Mouse (Mus musculus): Measurements from ENCODE around the gene Slc22a23. TPM values are rescaled to one million over a fixed set of nuclear protein-coding genes. Genes with fewer than 3 reads are reported as not detected.
A peak's percentile ranks its signal among the peaks of the same experiment; 100 is the strongest.

Gene Slc22a23
- polyA plus RNA-seq, 1 experiment from 2014 or later: 8.2 TPM

GRCm38 (mm10) chr13:34246821-34247220 lies 98.2 kb downstream of the Slc22a23 start:
- Histone ChIP-seq H3K27ac (ENCODE audit: low read length) (no peak overlapping the region), H3K27me3 (ENCODE audit: control insufficient read depth, insufficient read depth, low read depth, low read length) (no peaks in the 10 kb centered on the region), H3K9ac (ENCODE audit: low read depth, low read length) (no peak overlapping the region), H3K4me3 (ENCODE audit: low read depth, low read length) (no peak overlapping the region), H3K9me3 (replicated peaks; ENCODE audit: control insufficient read depth, low read length) (no peaks in the 10 kb centered on the region), H3K36me3 (ENCODE audit: control insufficient read depth, insufficient read depth) (no peaks in the 10 kb centered on the region; the same call in 1 of the 2 replicates), H3K4me2 (ENCODE audit: low read depth, low read length) (no peak overlapping the region), H3K4me1 (ENCODE audit: control insufficient read depth, low read depth, low read length) (no peaks in the 10 kb centered on the region)
- 50% methylated on average over 3 of the region's 3 CpGs for WGBS (ENCODE audit: insufficient replicate concordance)
- ATAC-seq (ENCODE audit: low read depth): no peak

- H3K4me2 ChIP-seq (ENCODE audit: low read depth, low read length): no peak overlapping the region
- H3K4me1 ChIP-seq (ENCODE audit: control insufficient read depth, low read depth, low read length): peaks cover 4% of the 10 kb centered on the region
- no peaks in the 10 kb centered on the region for H3K9me3 ChIP-seq (replicated peaks; ENCODE audit: control insufficient read depth, low read length)
- H3K36me3 ChIP-seq (ENCODE audit: control insufficient read depth, insufficient read depth): no peaks in the 10 kb centered on the region; the same call in 1 of the 2 replicates
- H3K27ac ChIP-seq (ENCODE audit: low read length): no peak overlapping the region
- no peak overlapping the region for H3K9ac ChIP-seq (ENCODE audit: low read depth, low read length)
- 82% methylated on average over 6 of the region's 6 CpGs for WGBS (ENCODE audit: insufficient replicate concordance)
- H3K4me3 ChIP-seq (ENCODE audit: low read depth, low read length): no peak overlapping the region
- H3K27me3 ChIP-seq (ENCODE audit: control insufficient read depth, insufficient read depth, low read depth, low read length): no peaks in the 10 kb centered on the region
- ATAC-seq (ENCODE audit: low read depth): no peak
Measured at GRCm38 (mm10) chr13:34245216-34245615, 99.8 kb downstream of the Slc22a23 start.

GRCm38 (mm10) chr13:34244186-34244585 lies 100.8 kb downstream of the Slc22a23 start:
- Histone ChIP-seq H3K4me2 (ENCODE audit: low read depth, low read length) (no peak overlapping the region), H3K4me1 (ENCODE audit: control insufficient read depth, low read depth, low read length) (peaks cover 5% of the 10 kb centered on the region), H3K27me3 (ENCODE audit: control insufficient read depth, insufficient read depth, low read depth, low read length) (no peaks in the 10 kb centered on the region), H3K9me3 (replicated peaks; ENCODE audit: control insufficient read depth, low read length) (no peaks in the 10 kb centered on the region), H3K9ac (ENCODE audit: low read depth, low read length) (no peak overlapping the region), H3K4me3 (ENCODE audit: low read depth, low read length) (no peak overlapping the region), H3K36me3 (ENCODE audit: control insufficient read depth, insufficient read depth) (no peaks in the 10 kb centered on the region; the same call in 1 of the 2 replicates), H3K27ac (ENCODE audit: low read length) (no peak overlapping the region)
- WGBS (ENCODE audit: insufficient replicate concordance): 73% methylated on average over 1 of the region's 1 CpGs
- ATAC-seq (ENCODE audit: low read depth): no peak

GRCm38 (mm10) chr13:34242211-34242610 lies 102.8 kb downstream of the Slc22a23 start:
- ATAC-seq (ENCODE audit: low read depth): no peak
- Histone ChIP-seq H3K27me3 (ENCODE audit: control insufficient read depth, insufficient read depth, low read depth, low read length) (no peaks in the 10 kb centered on the region), H3K9ac (ENCODE audit: low read depth, low read length) (no peak overlapping the region), H3K4me1 (ENCODE audit: control insufficient read depth, low read depth, low read length) (peaks cover 12% of the 10 kb centered on the region), H3K4me2 (ENCODE audit: low read depth, low read length) (no peak overlapping the region), H3K36me3 (ENCODE audit: control insufficient read depth, insufficient read depth) (no peaks in the 10 kb centered on the region; the same call in 1 of the 2 replicates), H3K9me3 (replicated peaks; ENCODE audit: control insufficient read depth, low read length) (no peaks in the 10 kb centered on the region), H3K4me3 (ENCODE audit: low read depth, low read length) (no peak overlapping the region), H3K27ac (ENCODE audit: low read length) (no peak overlapping the region)
- 61% methylated on average over 3 of the region's 3 CpGs for WGBS (ENCODE audit: insufficient replicate concordance)

GRCm38 (mm10) chr13:34240087-34240428 lies 104.9 kb downstream of the Slc22a23 start:
- no peaks in the 10 kb centered on the region for H3K27me3 ChIP-seq (ENCODE audit: control insufficient read depth, insufficient read depth, low read depth, low read length)
- H3K9me3 ChIP-seq (replicated peaks; ENCODE audit: control insufficient read depth, low read length): no peaks in the 10 kb centered on the region
- H3K36me3 ChIP-seq (ENCODE audit: control insufficient read depth, insufficient read depth): no peaks in the 10 kb centered on the region
- H3K4me3 ChIP-seq (ENCODE audit: low read depth, low read length): no peak overlapping the region
- no peak overlapping the region for H3K9ac ChIP-seq (ENCODE audit: low read depth, low read length)
- ATAC-seq (ENCODE audit: low read depth): no peak
- H3K4me1 ChIP-seq (ENCODE audit: control insufficient read depth, low read depth, low read length): peaks cover 12% of the 10 kb centered on the region
- H3K27ac ChIP-seq (ENCODE audit: low read length): 0 out of 2 replicates have a peak overlapping the region, but pooled peaks have one; percentile 18
- no peak overlapping the region for H3K4me2 ChIP-seq (ENCODE audit: low read depth, low read length)
- WGBS (ENCODE audit: insufficient replicate concordance): 91% methylated on average over 3 of the region's 3 CpGs

- peak; percentile 48; the same call in 1 of the 2 replicates for ATAC-seq (ENCODE audit: low read depth)
- WGBS (ENCODE audit: insufficient replicate concordance): 64% methylated on average over 11 of the region's 11 CpGs
- H3K4me2 ChIP-seq (ENCODE audit: low read depth, low read length): no peak overlapping the region
- no peak overlapping the region for H3K9ac ChIP-seq (ENCODE audit: low read depth, low read length)
- no peaks in the 10 kb centered on the region for H3K9me3 ChIP-seq (replicated peaks; ENCODE audit: control insufficient read depth, low read length)
- no peak overlapping the region for H3K4me3 ChIP-seq (ENCODE audit: low read depth, low read length)
- H3K27ac ChIP-seq (ENCODE audit: low read length): peak overlapping the region; percentile 27; the same call in 1 of the 2 replicates
- H3K4me1 ChIP-seq (ENCODE audit: control insufficient read depth, low read depth, low read length): peaks cover 12% of the 10 kb centered on the region
- H3K36me3 ChIP-seq (ENCODE audit: control insufficient read depth, insufficient read depth): no peaks in the 10 kb centered on the region
- H3K27me3 ChIP-seq (ENCODE audit: control insufficient read depth, insufficient read depth, low read depth, low read length): no peaks in the 10 kb centered on the region
Measured at GRCm38 (mm10) chr13:34239371-34240086, 105.5 kb downstream of the Slc22a23 start.

- Histone ChIP-seq H3K4me1 (ENCODE audit: control insufficient read depth, low read depth, low read length) (peaks cover 12% of the 10 kb centered on the region), H3K9ac (ENCODE audit: low read depth, low read length) (no peak overlapping the region), H3K9me3 (replicated peaks; ENCODE audit: control insufficient read depth, low read length) (no peaks in the 10 kb centered on the region), H3K27me3 (ENCODE audit: control insufficient read depth, insufficient read depth, low read depth, low read length) (no peaks in the 10 kb centered on the region), H3K4me2 (ENCODE audit: low read depth, low read length) (no peak overlapping the region), H3K27ac (ENCODE audit: low read length) (peak overlapping the region; percentile 27; the same call in 1 of the 2 replicates), H3K36me3 (ENCODE audit: control insufficient read depth, insufficient read depth) (no peaks in the 10 kb centered on the region), H3K4me3 (ENCODE audit: low read depth, low read length) (no peak overlapping the region)
- WGBS (ENCODE audit: insufficient replicate concordance): 52% methylated on average over 14 of the region's 14 CpGs
- ATAC-seq (ENCODE audit: low read depth): no peak
Measured at GRCm38 (mm10) chr13:34238646-34239290, 106.2 kb downstream of the Slc22a23 start.

- Histone ChIP-seq H3K36me3 (ENCODE audit: control insufficient read depth, insufficient read depth) (no peaks in the 10 kb centered on the region), H3K4me2 (ENCODE audit: low read depth, low read length) (no peak overlapping the region), H3K27me3 (ENCODE audit: control insufficient read depth, insufficient read depth, low read depth, low read length) (no peaks in the 10 kb centered on the region), H3K27ac (ENCODE audit: low read length) (no peak overlapping the region), H3K9ac (ENCODE audit: low read depth, low read length) (no peak overlapping the region), H3K9me3 (replicated peaks; ENCODE audit: control insufficient read depth, low read length) (no peaks in the 10 kb centered on the region), H3K4me3 (ENCODE audit: low read depth, low read length) (no peak overlapping the region), H3K4me1 (ENCODE audit: control insufficient read depth, low read depth, low read length) (peaks cover 8% of the 10 kb centered on the region)
- 90% methylated on average over 6 of the region's 6 CpGs for WGBS (ENCODE audit: insufficient replicate concordance)
- ATAC-seq (ENCODE audit: low read depth): no peak
Measured at GRCm38 (mm10) chr13:34235056-34235455, 109.9 kb downstream of the Slc22a23 start.

GRCm38 (mm10) chr13:34234439-34234838 lies 110.5 kb downstream of the Slc22a23 start:
- 73% methylated on average over 5 of the region's 5 CpGs for WGBS (ENCODE audit: insufficient replicate concordance)
- Histone ChIP-seq H3K27ac (ENCODE audit: low read length) (no peak overlapping the region), H3K36me3 (ENCODE audit: control insufficient read depth, insufficient read depth) (no peaks in the 10 kb centered on the region), H3K9ac (ENCODE audit: low read depth, low read length) (no peak overlapping the region), H3K4me3 (ENCODE audit: low read depth, low read length) (no peak overlapping the region), H3K4me1 (ENCODE audit: control insufficient read depth, low read depth, low read length) (peaks cover 8% of the 10 kb centered on the region), H3K9me3 (replicated peaks; ENCODE audit: control insufficient read depth, low read length) (no peaks in the 10 kb centered on the region), H3K4me2 (ENCODE audit: low read depth, low read length) (no peak overlapping the region), H3K27me3 (ENCODE audit: control insufficient read depth, insufficient read depth, low read depth, low read length) (no peaks in the 10 kb centered on the region)
- ATAC-seq (ENCODE audit: low read depth): no peak

Data from liver, embryonic 16.5 days (tissue).